14 mouse cellular contexts compared by ENCODE assay signal in the genomic region with DNA sequence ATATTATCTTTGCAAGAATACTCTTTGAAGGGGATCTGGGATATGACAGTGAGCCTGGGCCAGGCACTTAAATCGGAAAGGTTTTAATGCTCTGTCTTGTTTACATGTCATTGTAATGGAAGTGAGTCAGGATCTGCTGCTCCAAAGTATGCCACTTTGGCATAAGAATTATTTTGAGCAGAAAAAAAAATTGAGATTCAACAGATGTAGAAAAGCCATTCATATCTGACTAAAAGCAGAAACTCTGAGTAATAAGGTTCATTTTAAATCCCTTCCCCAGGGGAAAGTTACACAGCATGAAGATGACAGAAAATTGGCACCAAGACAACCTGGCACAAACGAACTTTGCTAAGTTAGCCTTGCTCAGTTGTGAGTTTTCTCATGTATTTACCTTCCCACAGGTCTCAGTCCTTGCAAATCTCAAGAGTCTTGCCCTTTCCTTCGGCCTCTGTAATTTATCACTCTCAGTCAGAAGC.
DNase-seq lines count a peak whose midpoint lies in the region; ATAC-seq and TF ChIP-seq lines count a peak whose summit lies in the region.
"Had no signal": no experiment of that assay in that cellular context is flagged by ENCODE, and none has a peak within 500 bp of the region (broad histone marks: within the 10 kb centered on the region; RNA-seq: fewer than 3 reads in every experiment).

No protein-coding gene starts in this region.

- no peak overlapping the region for H3K9ac ChIP-seq in heart, embryonic 11.5 days (ENCODE audit: low read depth, low read length)
- H3K9ac ChIP-seq in intestine, embryonic 16.5 days (ENCODE audit: low read depth, low read length): no peak overlapping the region
- H3K9ac ChIP-seq: neural tube, embryonic 12.5 days had no signal

- H3K79me3 ChIP-seq in C2C12 (ENCODE audit: low read depth): no peaks in the 10 kb centered on the region

- TF ChIP-seq CTCF in C2C12 (IDR thresholded peaks at IDR 0.05; ENCODE audit: control insufficient read depth, insufficient read depth, insufficient read length): no peak
- no peak for TF ChIP-seq CTCF in Patski (IDR thresholded peaks at IDR 0.05)

- H3K27ac ChIP-seq in heart, embryonic 11.5 days (ENCODE audit: low read depth, low read length): no peak overlapping the region
- H3K27ac ChIP-seq in intestine, embryonic 16.5 days (ENCODE audit: low read length): no peak overlapping the region
- no peak overlapping the region for H3K27ac ChIP-seq in midbrain, embryonic 10.5 days (replicated peaks)
- H3K27ac ChIP-seq: neural tube, embryonic 12.5 days had no signal

- WGBS in heart, embryonic 11.5 days (ENCODE audit: insufficient replicate concordance): 57% methylated on average over 3 of the region's 3 CpGs
- WGBS in intestine, embryonic 16.5 days: 36% methylated on average over 3 of the region's 3 CpGs
- WGBS in midbrain, embryonic 10.5 days: 73% methylated on average over 3 of the region's 3 CpGs

- ATAC-seq in heart, embryonic 11.5 days (replicated peaks; ENCODE audit: insufficient number of reproducible peaks, low FRiP score, low TSS enrichment): no peak
- no peak for ATAC-seq in Patski
- peak; percentile 59; the same call in 1 of the 2 replicates for ATAC-seq in intestine, embryonic 16.5 days
- ATAC-seq: activated CD4-positive, CD25-positive, alpha-beta regulatory T cell, adult 4 months had no signal

- no peaks in the 10 kb centered on the region for H3K4me1 ChIP-seq in heart, embryonic 11.5 days (ENCODE audit: control insufficient read depth, insufficient read depth, low read length)
- H3K4me1 ChIP-seq in intestine, embryonic 16.5 days (ENCODE audit: control insufficient read depth, insufficient read depth, low read length): peaks cover 3% of the 10 kb centered on the region; the same call in 1 of the 2 replicates
- no peaks in the 10 kb centered on the region for H3K4me1 ChIP-seq in midbrain, embryonic 10.5 days
- H3K4me1 ChIP-seq: neural tube, embryonic 12.5 days had no signal

- CTCF ChIA-PET in Patski (lab: Charles Lee): no interaction called here

- no peaks in the 10 kb centered on the region for H3K27me3 ChIP-seq in heart, embryonic 11.5 days (ENCODE audit: control insufficient read depth, insufficient read depth, low read length)
- H3K27me3 ChIP-seq in C2C12 (ENCODE audit: control insufficient read depth, insufficient read depth, insufficient read length): no peaks in the 10 kb centered on the region
- H3K27me3 ChIP-seq in Patski: no peaks in the 10 kb centered on the region
- no peaks in the 10 kb centered on the region for H3K27me3 ChIP-seq in intestine, embryonic 16.5 days (replicated peaks; ENCODE audit: control insufficient read depth, insufficient read depth, low read length)
- no peaks in the 10 kb centered on the region for H3K27me3 ChIP-seq in midbrain, embryonic 10.5 days (ENCODE audit: low read depth, poor library complexity, severe bottlenecking)
- H3K27me3 ChIP-seq: neural tube, embryonic 12.5 days had no signal

- H3K36me3 ChIP-seq in heart, embryonic 11.5 days (ENCODE audit: control insufficient read depth, insufficient read depth, low read length): no peaks in the 10 kb centered on the region
- no peaks in the 10 kb centered on the region for H3K36me3 ChIP-seq in C2C12 (ENCODE audit: control insufficient read depth, insufficient read depth)
- no peaks in the 10 kb centered on the region for H3K36me3 ChIP-seq in intestine, embryonic 16.5 days (ENCODE audit: control insufficient read depth, insufficient read depth, low read length)
- H3K36me3 ChIP-seq in midbrain, embryonic 10.5 days: no peaks in the 10 kb centered on the region
- H3K36me3 ChIP-seq: neural tube, embryonic 12.5 days had no signal

- peak; percentile 17 for DNase-seq in heart, postnatal 4 days
- DNase-seq in Patski (ENCODE audit: low read depth, low spot score): peak; percentile 49
- no peak for DNase-seq in gastrocnemius, postnatal 10 days
- DNase-seq in midbrain, embryonic 10.5 days (ENCODE audit: low spot score): no peak
- DNase-seq: cerebellum, adult 11-12 months; embryo, embryonic 11 days; kidney, adult 2 months; lung, adult 2 months; thymus, postnatal 36 days had no signal

- H3K4me3 ChIP-seq in heart, embryonic 11.5 days (ENCODE audit: low read depth, low read length): no peak overlapping the region
- no peak overlapping the region for H3K4me3 ChIP-seq in C2C12 (ENCODE audit: insufficient read depth, poor library complexity, severe bottlenecking)
- no peak overlapping the region for H3K4me3 ChIP-seq in intestine, embryonic 16.5 days (ENCODE audit: low read length)
- no peak overlapping the region for H3K4me3 ChIP-seq in midbrain, embryonic 10.5 days
- H3K4me3 ChIP-seq: neural tube, embryonic 12.5 days had no signal

- H3ac ChIP-seq in C2C12 (ENCODE audit: control insufficient read depth, insufficient read length, low read depth): no peak overlapping the region

- no peak overlapping the region for H3K4me2 ChIP-seq in heart, embryonic 11.5 days
- no peak overlapping the region for H3K4me2 ChIP-seq in intestine, embryonic 16.5 days (ENCODE audit: low read depth, low read length)
- H3K4me2 ChIP-seq: neural tube, embryonic 12.5 days had no signal

- POLR2A ChIA-PET in Patski (lab: Charles Lee): no interaction called here

- H3K9me3 ChIP-seq in heart, embryonic 11.5 days (replicated peaks; ENCODE audit: control insufficient read depth, low read length): 0 out of 2 replicates have a peak, but pooled peaks cover 2% of the 10 kb centered on the region
- no peaks in the 10 kb centered on the region for H3K9me3 ChIP-seq in intestine, embryonic 16.5 days (ENCODE audit: control insufficient read depth, low read length)
- no peaks in the 10 kb centered on the region for H3K9me3 ChIP-seq in midbrain, embryonic 10.5 days (replicated peaks)

- in situ Hi-C loops in Patski (cut with MboI; ENCODE audit: low pct_unique_long_range_greater_than_20kb): no loop called here

- no peaks in the 10 kb centered on the region for H3K79me2 ChIP-seq in C2C12 (ENCODE audit: control insufficient read depth, insufficient read depth)

TF ChIP-seq in C2C12, 6 proteins besides CTCF, POLR2A, EP300 and RAD21:
- peak; percentile 23 for TF ChIP-seq FOSL1 (IDR thresholded peaks at IDR 0.05; ENCODE audit: insufficient read depth, low read length, poor library complexity, severe bottlenecking)
- TF ChIP-seq MAX (IDR thresholded peaks at IDR 0.05): no peak
- no peak for TF ChIP-seq MYOG (IDR thresholded peaks at IDR 0.05; ENCODE audit: control insufficient read depth, extremely low read depth, insufficient read length)
- TF ChIP-seq MYOD1 (IDR thresholded peaks at IDR 0.05; ENCODE audit: control insufficient read depth, insufficient read length, low read depth): no peak
- TF ChIP-seq USF1 (IDR thresholded peaks at IDR 0.05; ENCODE audit: low read depth): no peak

Comparison
In these comparisons a context has a peak if more than half of its experiments do, and no peak if none do; other contexts are left out.
1. DNase-seq: peak in heart, postnatal 4 days (single experiment) and Patski (single experiment); none in gastrocnemius, postnatal 10 days (single experiment) and midbrain, embryonic 10.5 days (single experiment).